Mouse (Mus musculus) thymus, postnatal 25 days (tissue): Measurements from ENCODE around the gene Fgf18.

Source experiments
- DNase-seq: peaks from one replicate; pipeline ENCODE4 v3.0.0; 2022

Fgf18 gene

DNA sequence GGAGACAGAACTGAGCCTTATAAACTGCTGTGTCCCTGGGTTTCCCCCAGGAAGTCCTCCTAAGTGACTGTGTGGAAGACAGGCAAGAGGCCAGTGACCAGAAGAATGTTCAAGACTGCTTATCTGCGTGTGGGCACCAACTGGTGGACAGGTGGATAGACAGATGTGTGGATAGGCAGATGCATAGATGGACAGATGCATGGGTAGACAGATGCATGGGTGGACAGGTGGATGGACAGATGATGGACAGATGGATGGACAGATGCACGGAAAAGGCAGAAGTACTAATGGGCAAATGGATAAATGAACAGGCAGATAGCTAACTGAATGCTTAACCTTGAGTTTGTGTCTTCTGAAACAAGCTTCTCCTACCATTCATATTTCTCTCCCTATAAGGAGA lies 37.1 kb downstream of the Fgf18 start:
- no peak for DNase-seq

DNA sequence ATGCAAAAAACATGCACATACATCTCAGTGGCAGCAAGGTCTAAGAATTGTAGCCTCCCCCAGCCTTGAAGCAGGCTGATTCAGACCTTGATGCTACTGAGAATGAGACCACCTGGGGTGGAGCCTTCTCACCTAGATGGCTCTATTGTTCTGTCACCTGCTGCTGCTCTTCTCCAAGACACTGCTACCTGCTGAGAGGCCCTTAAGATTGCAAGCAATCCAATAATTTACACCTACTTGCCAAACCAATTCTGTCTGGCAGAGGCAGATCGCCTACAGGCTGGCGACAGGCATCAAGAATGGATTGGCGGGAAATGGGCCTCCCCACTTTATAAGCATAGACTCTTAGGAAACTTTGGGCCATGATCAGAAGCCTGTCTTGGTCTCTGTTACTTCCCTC lies 39.7 kb downstream of the Fgf18 start:
- DNase-seq: no peak

DNA sequence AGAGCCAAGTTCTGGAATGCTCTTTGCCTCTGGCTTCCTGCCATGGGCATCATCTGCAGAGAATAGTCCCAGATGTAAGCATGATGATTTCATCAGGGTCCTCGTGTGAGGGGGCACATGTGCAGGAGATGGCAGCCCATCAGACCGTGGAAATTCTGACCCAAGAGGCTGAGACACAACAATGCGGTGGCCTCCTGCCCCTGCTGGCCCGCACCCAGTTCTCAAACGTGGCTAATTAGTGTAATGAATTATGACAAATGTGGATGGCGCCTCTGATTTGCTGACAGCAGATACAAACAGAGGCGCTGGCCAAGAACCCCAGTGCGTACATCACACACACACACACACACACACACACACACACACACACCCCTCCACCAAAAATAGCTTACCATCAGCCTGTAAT lies 42.3 kb downstream of the Fgf18 start:
- no peak for DNase-seq

DNA sequence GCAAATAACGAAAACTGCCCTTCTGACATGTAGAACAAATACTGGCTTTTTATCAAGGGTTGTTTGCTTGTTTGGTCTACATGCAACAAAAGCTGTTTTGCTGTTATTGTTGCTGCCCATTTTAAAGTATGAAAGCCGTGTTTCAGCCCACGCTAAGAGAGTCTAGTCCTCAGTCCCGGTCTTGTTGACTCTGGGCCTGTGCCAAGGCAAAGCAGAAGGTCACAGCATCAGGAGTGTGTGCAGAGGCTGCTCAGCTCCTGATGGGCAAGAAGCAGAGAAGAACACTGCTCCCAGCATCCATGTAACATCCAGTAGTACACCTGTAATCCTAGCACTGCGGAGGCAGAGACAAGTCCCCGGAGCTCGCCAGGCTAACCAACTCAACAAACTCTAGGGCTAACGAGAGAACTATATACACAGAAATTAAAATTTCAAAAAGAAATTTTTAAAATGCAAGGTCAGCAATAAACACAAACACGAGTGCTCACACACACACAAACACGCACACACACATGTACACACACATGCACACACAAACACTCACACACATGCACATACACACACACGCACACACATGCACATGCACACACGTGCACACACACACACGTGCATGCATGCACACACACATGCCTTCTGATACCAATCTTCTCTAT lies 43.8 kb downstream of the Fgf18 start:
- DNase-seq: no peak

DNA sequence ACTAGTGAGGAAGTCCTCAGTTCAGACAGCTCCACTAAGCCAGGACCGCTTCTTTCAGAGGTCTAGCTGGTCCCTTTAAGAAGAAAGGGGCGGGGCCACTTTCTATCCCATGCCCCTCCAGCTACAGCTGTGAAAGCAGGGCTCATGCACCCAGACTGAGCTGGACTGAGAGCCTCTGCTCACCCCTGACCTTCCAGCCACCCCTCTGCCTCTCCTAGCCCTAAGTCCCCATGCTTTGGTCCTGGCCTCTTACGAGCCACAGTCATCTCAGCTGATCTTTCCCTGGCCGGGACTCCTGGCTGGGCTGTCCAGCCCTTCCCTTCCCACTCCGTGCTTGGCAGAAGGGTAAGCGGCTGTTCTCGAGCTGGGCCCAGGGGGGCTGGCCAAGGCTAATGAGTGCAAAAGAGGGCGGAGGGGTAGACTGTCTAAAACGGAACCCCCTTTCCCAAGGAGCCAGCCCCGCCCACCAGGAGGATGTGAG lies 47.1 kb downstream of the Fgf18 start:
- DNase-seq: no peak

DNA sequence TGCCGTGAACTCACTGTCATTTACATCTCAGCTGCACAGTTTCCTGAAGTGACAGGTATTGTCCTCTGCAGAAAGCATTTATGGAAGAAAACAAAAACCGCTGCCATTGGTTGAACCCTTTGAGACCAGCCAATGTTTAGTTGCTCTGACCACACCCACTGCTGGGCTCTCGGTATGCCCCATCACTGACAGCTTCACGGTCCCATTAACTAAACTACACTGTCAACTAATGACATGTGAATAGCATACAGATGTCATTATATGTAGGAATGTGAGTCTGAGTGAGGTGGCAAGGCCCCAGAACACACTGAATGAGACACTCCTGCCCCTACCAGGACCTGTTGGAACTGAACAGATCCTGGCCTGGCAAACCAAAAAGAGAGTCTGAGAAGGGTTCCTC lies 47.8 kb downstream of the Fgf18 start:
- DNase-seq: no peak

DNA sequence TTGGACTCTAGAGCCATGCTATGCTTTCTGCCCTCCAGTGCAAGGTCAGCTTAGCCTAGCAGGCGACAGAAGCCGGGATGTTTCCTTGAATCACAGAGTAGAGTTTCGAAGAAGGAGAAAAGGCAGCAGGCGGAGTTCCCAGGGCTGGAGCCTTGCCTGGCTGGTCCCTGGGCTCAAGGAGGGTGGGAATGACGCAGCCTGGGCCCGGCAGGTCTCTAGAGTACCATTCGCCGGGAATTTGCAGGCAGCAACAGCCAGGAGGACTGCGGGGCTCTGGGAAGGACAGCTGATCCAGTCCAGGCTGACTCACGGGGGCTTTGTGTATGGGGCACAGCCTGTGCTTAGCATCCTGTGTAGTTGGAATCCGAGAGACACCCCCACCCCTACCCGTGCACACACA lies 48.8 kb downstream of the Fgf18 start:
- DNase-seq: no peak

DNA sequence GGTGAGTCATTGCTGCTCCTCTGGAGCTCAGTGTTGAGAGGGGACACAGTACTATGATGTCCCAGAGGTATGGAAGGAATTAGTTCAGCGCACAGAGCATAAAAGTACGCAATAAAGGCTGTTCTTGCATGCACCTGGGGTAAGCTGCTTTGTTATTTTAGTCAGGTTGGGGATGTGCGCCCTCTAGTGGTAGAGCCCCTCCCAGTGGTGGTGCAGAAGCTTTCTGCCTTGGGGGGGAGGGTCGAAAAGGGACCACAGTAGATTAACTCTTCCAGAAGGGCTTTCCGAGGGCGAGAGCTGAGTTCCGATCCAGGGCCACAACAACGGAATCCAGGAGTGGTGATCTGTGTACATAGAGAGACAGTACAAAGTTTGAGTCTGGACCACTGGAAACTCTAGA lies 49.3 kb downstream of the Fgf18 start:
- DNase-seq: peak; percentile 39

DNA sequence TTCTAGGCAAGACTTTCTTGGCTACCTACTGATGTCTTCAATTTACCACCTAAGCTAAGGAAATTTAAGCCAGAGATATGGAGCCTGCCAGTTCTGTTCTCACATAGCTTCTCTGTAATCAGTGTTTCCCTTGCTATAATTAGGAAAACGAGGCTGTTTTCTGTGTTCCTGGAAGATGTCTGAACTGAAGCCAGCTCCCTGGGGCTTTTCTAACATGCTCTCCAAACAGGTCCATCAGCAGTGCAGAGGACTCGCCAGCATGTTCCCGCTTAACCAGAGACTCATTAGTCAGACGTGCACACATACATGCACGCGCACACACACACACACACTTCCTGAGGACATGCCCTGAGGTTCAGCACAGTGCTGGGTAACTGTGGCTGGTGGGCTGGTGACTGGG lies 57.3 kb downstream of the Fgf18 start:
- no peak for DNase-seq

DNA sequence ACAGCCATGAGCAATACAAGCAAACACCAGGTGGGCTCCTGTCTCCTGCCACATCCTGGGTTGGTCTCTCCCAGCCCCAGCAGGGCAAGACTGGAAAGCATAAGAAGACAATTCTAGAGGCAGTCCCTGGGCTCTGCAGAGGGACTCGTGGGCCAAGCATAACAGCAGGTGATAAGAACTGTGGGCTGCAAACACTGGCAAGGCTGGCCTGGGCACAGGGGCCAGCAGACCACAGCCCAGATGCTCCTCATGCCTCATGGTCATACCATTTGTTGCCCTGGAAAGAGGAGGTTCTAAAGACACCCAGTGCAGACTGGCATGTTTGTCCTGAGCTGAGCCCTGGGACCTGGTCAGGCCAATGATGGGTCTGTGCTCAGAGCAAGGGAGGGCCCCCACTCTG lies 59.0 kb downstream of the Fgf18 start:
- no peak for DNase-seq

DNA sequence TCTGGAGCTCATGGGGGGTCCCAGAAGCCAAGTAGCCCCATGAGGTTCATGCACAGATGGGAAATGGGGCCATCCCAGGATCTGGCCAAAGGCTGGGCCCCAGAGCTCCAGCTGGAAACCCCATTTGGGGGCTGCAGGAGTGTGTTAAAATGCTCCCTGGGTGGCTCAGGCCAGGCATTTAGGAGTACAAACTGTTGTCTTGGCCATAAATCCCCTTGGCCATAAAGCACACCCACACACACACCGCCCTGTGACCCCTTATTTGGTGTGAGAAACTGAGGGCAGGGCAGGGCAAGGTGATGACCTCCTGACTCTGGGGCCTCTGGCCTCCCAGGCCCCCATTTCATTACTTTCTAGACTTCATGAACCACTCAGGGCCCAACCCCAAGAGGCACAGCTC lies 61.2 kb downstream of the Fgf18 start:
- DNase-seq: no peak

DNA sequence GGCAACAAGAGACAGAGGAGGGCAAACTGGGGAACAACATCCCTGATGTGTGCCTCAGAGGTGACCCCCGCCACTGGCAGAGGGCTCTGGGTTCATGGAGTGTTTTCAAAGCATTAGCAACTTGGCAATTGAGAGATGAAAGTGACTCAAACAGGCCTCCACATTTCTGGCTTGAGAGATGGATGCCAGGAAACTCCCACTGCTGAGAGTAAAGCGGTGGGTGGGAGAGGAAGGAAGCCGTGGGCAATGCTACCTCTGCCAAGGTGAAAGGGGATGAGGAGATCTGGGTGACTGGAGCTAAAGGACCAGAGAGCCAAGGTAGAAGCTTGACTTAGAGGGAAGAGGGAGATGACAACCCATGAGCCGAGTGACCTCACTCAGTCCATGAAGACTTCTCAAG lies 61.7 kb downstream of the Fgf18 start:
- DNase-seq: no peak

DNA sequence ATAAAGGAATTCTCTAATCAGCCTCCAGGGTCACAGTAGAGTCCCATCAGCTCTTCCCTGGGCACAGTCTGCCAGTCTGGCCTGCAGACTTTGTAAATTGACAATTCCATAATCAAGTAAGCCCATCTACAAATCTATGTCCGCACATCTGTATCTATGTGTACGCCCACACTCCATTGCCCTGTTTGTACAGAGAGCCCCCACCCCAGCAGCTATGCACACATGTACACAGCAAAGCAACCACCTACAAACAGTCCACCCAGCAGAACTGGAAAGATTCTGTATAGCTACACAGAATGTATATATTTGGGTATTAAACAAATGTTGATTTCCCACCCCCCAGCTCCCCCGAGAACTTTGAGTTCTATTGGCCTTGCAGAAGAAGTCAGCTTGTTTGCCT lies 62.1 kb downstream of the Fgf18 start:
- DNase-seq: no peak

DNA sequence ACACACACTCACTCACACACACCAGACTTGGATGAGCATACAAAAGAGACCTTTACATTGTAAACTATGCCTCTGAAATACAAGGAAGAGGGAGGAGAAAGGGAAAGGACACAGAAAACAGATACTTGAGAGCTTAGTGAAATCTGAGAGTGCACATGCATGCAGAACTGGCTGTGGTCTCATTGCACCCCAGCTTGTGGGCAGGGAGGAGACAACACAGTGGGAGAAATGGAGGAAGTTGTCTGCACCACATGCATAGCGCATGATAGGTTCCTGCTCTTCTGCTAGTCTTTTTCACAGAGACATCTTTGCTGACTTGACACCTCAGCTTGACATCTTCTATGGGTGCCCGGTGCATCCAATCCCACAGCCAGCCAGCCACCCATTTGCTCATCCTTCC lies 63.2 kb downstream of the Fgf18 start:
- no peak for DNase-seq

DNA sequence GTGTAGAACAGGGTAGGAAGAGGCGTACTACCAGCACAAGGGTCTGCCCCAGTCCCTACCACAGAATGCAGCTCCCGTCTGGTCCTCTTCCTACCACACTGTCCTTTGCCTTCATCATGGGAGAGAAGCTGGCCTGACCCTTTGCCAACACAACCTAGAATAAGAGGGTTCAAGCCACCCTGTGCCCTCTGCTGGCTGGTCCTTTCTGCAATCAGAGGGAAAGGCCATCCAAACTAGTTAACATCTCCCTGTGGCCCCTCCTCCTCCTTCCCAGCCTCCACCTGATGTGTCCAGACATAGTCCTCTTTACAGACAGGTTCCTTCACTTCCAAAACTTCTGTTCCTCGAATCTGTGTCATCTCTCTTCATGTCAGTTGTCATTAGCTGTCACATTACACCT lies 66.0 kb downstream of the Fgf18 start:
- no peak for DNase-seq

DNA sequence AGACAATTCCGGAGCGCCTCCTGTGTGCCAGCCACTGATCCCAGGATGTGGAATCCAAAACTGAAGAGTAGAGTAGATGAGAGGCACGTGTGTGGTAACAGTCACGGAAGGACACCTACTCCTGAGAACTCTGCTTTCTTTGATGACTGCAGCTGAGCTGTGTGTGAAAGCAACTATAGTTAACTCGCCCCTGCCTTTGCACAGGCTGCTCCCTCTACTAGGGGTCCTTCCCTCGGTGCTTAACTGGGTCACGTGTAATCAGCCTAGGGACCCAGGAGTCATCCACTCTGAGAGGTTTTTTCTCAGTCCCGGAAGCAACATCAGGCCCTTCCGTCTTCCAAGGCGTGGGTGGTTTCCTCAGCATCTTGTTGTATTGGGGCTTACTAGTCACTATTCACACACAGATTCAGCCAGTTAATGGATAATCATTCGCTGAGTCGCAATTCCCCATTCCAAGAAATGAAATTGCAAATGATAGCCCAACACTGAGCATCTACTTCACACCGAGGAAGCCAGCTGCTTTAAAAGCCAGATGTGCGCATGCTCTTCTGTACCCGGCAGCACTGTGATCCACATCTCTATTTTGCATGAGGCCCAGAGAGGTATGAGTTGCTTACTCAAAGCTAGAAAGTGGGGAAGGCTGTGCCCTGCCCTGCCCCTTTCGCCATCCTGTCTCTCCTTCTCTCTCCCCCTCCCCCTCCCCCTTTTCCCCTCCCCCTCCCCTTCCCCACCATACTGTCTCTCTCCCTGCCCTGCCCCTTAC lies 67.0 kb downstream of the Fgf18 start:
- DNase-seq: no peak

DNA sequence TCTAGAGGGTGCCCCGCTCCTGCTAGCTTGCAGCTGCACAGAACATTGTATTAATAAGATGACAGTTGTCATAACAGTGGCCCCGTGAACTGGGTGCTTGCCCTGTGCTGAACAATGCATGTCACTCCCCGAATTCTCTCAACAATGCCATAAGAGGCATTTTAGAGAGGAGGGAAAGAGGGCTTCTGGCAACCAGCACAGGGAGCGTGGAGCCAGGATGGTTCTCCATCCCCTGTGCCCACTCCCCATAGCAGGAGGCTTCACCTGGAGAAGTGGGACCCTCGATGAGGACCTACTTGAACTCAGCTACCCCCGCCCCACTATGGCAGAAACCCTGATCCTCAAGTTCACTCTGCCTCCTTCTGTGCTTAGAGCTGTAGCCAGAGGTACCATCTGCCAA lies 67.8 kb downstream of the Fgf18 start:
- DNase-seq: no peak

DNA sequence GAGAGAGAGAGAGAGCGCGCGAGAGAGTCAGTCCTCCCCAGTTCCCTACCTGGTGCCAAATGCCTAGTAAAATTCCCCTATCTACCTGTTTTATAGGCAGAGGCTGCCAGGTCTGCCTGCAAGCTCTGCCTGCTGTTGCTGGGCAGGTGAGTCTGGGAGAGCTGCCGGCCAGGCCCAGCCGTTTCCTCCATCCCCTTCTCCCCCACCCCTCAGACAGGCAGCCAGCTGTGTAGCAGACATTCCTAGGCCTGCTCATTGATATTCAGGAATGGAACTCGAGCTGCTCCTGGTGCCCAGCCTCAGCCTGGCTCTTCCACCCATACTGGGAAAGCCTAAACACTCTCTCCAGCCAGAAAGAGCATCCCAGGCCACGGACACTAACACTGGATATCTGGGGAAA lies 69.2 kb downstream of the Fgf18 start:
- no peak for DNase-seq

DNA sequence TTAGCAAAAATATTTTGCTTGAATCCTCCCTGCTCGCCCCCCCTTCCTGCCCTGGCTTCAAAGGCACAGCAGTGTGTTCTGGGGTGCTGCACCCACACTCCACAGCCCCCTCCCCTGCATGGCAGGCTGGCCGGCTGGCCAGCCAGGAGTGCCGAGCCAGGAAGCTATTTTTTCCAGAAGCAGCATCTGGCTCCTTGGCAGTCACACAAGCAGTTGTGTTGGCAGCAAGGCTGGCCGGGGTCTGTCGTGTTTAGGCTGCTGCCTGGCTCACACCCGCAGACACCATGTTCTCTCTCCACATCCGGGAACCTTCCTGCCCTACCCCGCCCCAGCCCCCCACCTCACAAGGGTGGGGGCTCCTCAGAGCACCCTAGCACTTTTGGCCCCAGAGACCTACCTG lies 71.9 kb downstream of the Fgf18 start:
- no peak for DNase-seq

DNA sequence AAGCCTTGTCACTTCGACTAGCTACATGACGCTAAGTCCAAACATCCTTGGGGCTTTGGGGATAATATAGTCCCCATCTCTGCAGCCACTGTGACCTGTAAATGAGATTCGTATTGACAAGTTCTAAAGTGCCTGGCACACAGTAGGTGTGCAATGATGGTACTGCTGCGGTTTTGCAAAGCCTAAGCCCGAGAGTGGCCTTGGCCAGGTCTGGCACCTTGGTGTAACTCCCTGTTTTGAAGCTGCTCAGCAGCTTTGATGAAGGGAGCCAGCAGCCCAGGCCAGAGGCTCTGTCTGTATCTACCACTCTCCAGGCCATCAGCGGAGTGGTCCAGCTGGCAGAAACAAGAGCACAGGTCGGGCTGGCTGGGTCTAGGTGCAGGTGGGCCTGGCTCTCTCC lies 72.7 kb downstream of the Fgf18 start:
- DNase-seq: no peak

DNA sequence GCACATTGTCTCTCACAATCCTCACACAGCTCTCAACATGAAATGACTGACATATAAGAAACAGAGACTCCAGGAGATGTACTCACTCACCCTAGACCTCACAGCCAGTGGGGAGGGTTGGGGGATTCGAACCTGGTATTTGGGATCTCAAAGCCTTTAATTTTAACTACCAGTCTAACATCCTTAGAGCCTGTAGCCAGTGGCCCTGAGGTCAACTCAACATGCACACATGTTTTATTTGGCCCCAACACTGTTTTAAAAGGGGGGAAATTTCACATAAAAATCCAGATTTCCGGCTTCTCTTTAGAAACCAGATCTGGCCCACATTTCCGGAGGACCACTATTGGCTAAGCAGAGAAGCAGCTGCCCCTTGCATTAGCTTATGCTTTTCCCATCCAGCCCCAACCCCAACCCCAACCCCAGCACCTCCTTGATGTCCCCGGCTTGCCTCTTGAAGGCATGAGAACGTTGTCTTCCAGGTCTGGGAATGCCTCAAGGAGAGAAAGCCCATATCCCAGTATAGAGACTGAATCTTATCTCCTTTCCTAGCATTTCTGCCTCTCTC lies 75.8 kb downstream of the Fgf18 start:
- DNase-seq: no peak

DNA sequence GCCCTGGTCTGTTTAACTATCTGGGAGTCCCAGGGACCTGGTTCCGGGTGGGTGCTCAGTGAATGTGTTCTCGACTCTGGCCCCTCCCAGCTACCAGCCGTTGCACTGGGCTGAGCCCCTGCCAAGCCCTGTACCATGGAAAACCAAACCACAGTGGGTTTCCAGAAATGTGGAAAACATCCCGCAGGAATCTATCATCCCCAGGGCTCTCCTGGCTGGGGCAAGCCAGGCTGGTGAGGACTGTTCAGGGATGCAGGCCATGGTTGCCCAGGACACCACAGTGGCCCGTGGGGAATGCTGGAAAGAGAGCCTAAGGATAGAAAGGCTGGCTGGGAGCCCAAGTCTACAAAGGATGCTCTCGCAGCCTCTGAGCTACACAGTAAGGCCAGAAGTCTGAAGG lies 76.7 kb downstream of the Fgf18 start:
- no peak for DNase-seq
